Mouse (Mus musculus): Measurements from ENCODE around the gene Ccnl2. TPM values are rescaled to one million over a fixed set of nuclear protein-coding genes. Genes with fewer than 3 reads are reported as not detected.

Ccnl2 gene
- polyA plus RNA-seq, 1 experiment: 18.8 TPM

GRCm38 (mm10) chr4:155837404-155838010 lies 25.2 kb downstream of the Ccnl2 start:
- Histone ChIP-seq H3ac (ENCODE audit: control insufficient read depth, insufficient read length, low read depth) (peak overlapping the region; percentile 14), H3K79me3 (ENCODE audit: low read depth) (peaks cover 13% of the 10 kb centered on the region), H3K79me2 (ENCODE audit: control insufficient read depth, insufficient read depth) (peaks cover 22% of the 10 kb centered on the region), H3K36me3 (ENCODE audit: control insufficient read depth, insufficient read depth) (peaks cover 14% of the 10 kb centered on the region), H3K4me3 (ENCODE audit: insufficient read depth, poor library complexity, severe bottlenecking) (no peak overlapping the region), H3K27me3 (ENCODE audit: control insufficient read depth, insufficient read depth, insufficient read length) (no peaks in the 10 kb centered on the region)
- TF ChIP-seq FOSL1 (IDR thresholded peaks at IDR 0.05; ENCODE audit: insufficient read depth, low read length, poor library complexity, severe bottlenecking) (no peak), USF1 (IDR thresholded peaks at IDR 0.05; ENCODE audit: low read depth) (no peak), MAX (IDR thresholded peaks at IDR 0.05) (peak; percentile 17), CTCF (IDR thresholded peaks at IDR 0.05; ENCODE audit: control insufficient read depth, insufficient read depth, insufficient read length) (no peak), CEBPB (IDR thresholded peaks at IDR 0.05; ENCODE audit: low read depth) (no peak), MYOD1 (IDR thresholded peaks at IDR 0.05; ENCODE audit: control insufficient read depth, insufficient read length, low read depth) (no peak)

- peak overlapping the region; percentile 29 for H3ac ChIP-seq (ENCODE audit: control insufficient read depth, insufficient read length, low read depth)
- no peaks in the 10 kb centered on the region for H3K27me3 ChIP-seq (ENCODE audit: control insufficient read depth, insufficient read depth, insufficient read length)
- TF ChIP-seq MYOD1 (IDR thresholded peaks at IDR 0.05; ENCODE audit: control insufficient read depth, insufficient read length, low read depth): no peak
- TF ChIP-seq USF1 (IDR thresholded peaks at IDR 0.05; ENCODE audit: low read depth): no peak
- no peak for TF ChIP-seq CEBPB (IDR thresholded peaks at IDR 0.05; ENCODE audit: low read depth)
- no peak for TF ChIP-seq MYOG (IDR thresholded peaks at IDR 0.05; ENCODE audit: control insufficient read depth, extremely low read depth, insufficient read length)
- TF ChIP-seq FOSL1 (IDR thresholded peaks at IDR 0.05; ENCODE audit: insufficient read depth, low read length, poor library complexity, severe bottlenecking): no peak
- TF ChIP-seq CTCF (IDR thresholded peaks at IDR 0.05; ENCODE audit: control insufficient read depth, insufficient read depth, insufficient read length): no peak
- TF ChIP-seq MAX (IDR thresholded peaks at IDR 0.05): no peak
- peaks cover 14% of the 10 kb centered on the region for H3K79me2 ChIP-seq (ENCODE audit: control insufficient read depth, insufficient read depth)
- H3K79me3 ChIP-seq (ENCODE audit: low read depth): peaks cover 6% of the 10 kb centered on the region
- H3K4me3 ChIP-seq (ENCODE audit: insufficient read depth, poor library complexity, severe bottlenecking): no peak overlapping the region
- peaks cover 10% of the 10 kb centered on the region for H3K36me3 ChIP-seq (ENCODE audit: control insufficient read depth, insufficient read depth)
Observed at GRCm38 (mm10) chr4:155838187-155839153, 26.2 kb downstream of the Ccnl2 start.

- Histone ChIP-seq H3K36me3 (ENCODE audit: control insufficient read depth, insufficient read depth) (peaks cover 9% of the 10 kb centered on the region), H3K4me3 (ENCODE audit: insufficient read depth, poor library complexity, severe bottlenecking) (peak within 1 kb of the TSS; percentile 37), H3K79me2 (ENCODE audit: control insufficient read depth, insufficient read depth) (peaks cover 14% of the 10 kb centered on the region), H3K79me3 (ENCODE audit: low read depth) (peaks cover 4% of the 10 kb centered on the region), H3K27me3 (ENCODE audit: control insufficient read depth, insufficient read depth, insufficient read length) (no peaks in the 10 kb centered on the region), H3ac (ENCODE audit: control insufficient read depth, insufficient read length, low read depth) (peak within 1 kb of the TSS; percentile 77)
- no peak for TF ChIP-seq CEBPB (IDR thresholded peaks at IDR 0.05; ENCODE audit: low read depth)
- TF ChIP-seq FOSL1 (IDR thresholded peaks at IDR 0.05; ENCODE audit: insufficient read depth, low read length, poor library complexity, severe bottlenecking): no peak
- no peak for TF ChIP-seq CTCF (IDR thresholded peaks at IDR 0.05; ENCODE audit: control insufficient read depth, insufficient read depth, insufficient read length)
- TF ChIP-seq USF1 (IDR thresholded peaks at IDR 0.05; ENCODE audit: low read depth): no peak
- TF ChIP-seq MYOG (IDR thresholded peaks at IDR 0.05; ENCODE audit: control insufficient read depth, extremely low read depth, insufficient read length): no peak
- no peak for TF ChIP-seq MYOD1 (IDR thresholded peaks at IDR 0.05; ENCODE audit: control insufficient read depth, insufficient read length, low read depth)
- TF ChIP-seq MAX (IDR thresholded peaks at IDR 0.05): no peak
Observed at GRCm38 (mm10) chr4:155839483-155839910, 27.2 kb downstream of the Ccnl2 start, which contains the start of gene Mxra8. Gene Mxra8 (plus strand): TSS chr4:155839680.

- peaks cover 4% of the 10 kb centered on the region for H3K79me3 ChIP-seq (ENCODE audit: low read depth)
- H3ac ChIP-seq (ENCODE audit: control insufficient read depth, insufficient read length, low read depth): peak overlapping the region; percentile 61
- H3K79me2 ChIP-seq (ENCODE audit: control insufficient read depth, insufficient read depth): peaks cover 14% of the 10 kb centered on the region
- H3K27me3 ChIP-seq (ENCODE audit: control insufficient read depth, insufficient read depth, insufficient read length): no peaks in the 10 kb centered on the region
- TF ChIP-seq USF1 (IDR thresholded peaks at IDR 0.05; ENCODE audit: low read depth) (no peak), FOSL1 (IDR thresholded peaks at IDR 0.05; ENCODE audit: insufficient read depth, low read length, poor library complexity, severe bottlenecking) (no peak), MYOG (IDR thresholded peaks at IDR 0.05; ENCODE audit: control insufficient read depth, extremely low read depth, insufficient read length) (no peak)
- H3K36me3 ChIP-seq (ENCODE audit: control insufficient read depth, insufficient read depth): peaks cover 9% of the 10 kb centered on the region
- peak overlapping the region; percentile 37 for H3K4me3 ChIP-seq (ENCODE audit: insufficient read depth, poor library complexity, severe bottlenecking)
Observed at GRCm38 (mm10) chr4:155840076-155841002, 28.1 kb downstream of the Ccnl2 start.

GRCm38 (mm10) chr4:155841003-155841454 lies 28.7 kb downstream of the Ccnl2 start:
- Histone ChIP-seq H3K36me3 (ENCODE audit: control insufficient read depth, insufficient read depth) (peaks cover 9% of the 10 kb centered on the region), H3K79me3 (ENCODE audit: low read depth) (peaks cover 4% of the 10 kb centered on the region), H3ac (ENCODE audit: control insufficient read depth, insufficient read length, low read depth) (peak overlapping the region; percentile 61), H3K79me2 (ENCODE audit: control insufficient read depth, insufficient read depth) (peaks cover 14% of the 10 kb centered on the region), H3K27me3 (ENCODE audit: control insufficient read depth, insufficient read depth, insufficient read length) (no peaks in the 10 kb centered on the region), H3K4me3 (ENCODE audit: insufficient read depth, poor library complexity, severe bottlenecking) (peak overlapping the region; percentile 37)
- TF ChIP-seq CTCF (IDR thresholded peaks at IDR 0.05; ENCODE audit: control insufficient read depth, insufficient read depth, insufficient read length) (peak; percentile 64), MYOD1 (IDR thresholded peaks at IDR 0.05; ENCODE audit: control insufficient read depth, insufficient read length, low read depth) (no peak)

Measured in C2C12 (cell line).